Mouse (Mus musculus): ENCODE results near the gene Cxcl16. TPM values are rescaled to one million over a fixed set of nuclear protein-coding genes. Genes with fewer than 3 reads are reported as not detected.

Gene Cxcl16
- polyA plus RNA-seq, 1 experiment from 2014 or later: 0.87 TPM

Small RNAs within 50 kb of the gene (microRNA-seq; reads per million reads assigned to microRNA genes)
- gene Mir7115: not detected

Other genes starting within 250 kb of the Cxcl16 start
- gene Slc16a11, start 247.2 kb downstream of the Cxcl16 start, polyA plus RNA-seq (2016; fragmentation: Nextera tagmentation; extraction: Ambion mirVana): 1.5 and 1.8 TPM in 2 replicates
- gene Slc16a13, start 238.9 kb downstream of the Cxcl16 start, polyA plus RNA-seq (2016; fragmentation: Nextera tagmentation; extraction: Ambion mirVana): 6.1 and 8.5 TPM in 2 replicates
- 2.8 and 3.8 TPM in 2 replicates for gene Bcl6b, start 230.2 kb downstream of the Cxcl16 start, polyA plus RNA-seq (2016; fragmentation: Nextera tagmentation; extraction: Ambion mirVana)
- 97.4 and 104 TPM in 2 replicates for gene 0610010K14Rik, start 222.1 kb downstream of the Cxcl16 start, polyA plus RNA-seq (2016; fragmentation: Nextera tagmentation; extraction: Ambion mirVana)
- 6.2 and 7.8 TPM in 2 replicates for gene Gm21988, start 220.2 kb downstream of the Cxcl16 start, polyA plus RNA-seq (2016; fragmentation: Nextera tagmentation; extraction: Ambion mirVana)
- 159 and 173 TPM in 2 replicates for gene Rnasek, start 220.1 kb downstream of the Cxcl16 start, polyA plus RNA-seq (2016; fragmentation: Nextera tagmentation; extraction: Ambion mirVana)
- gene Alox12, start 204.6 kb downstream of the Cxcl16 start, polyA plus RNA-seq (2016; fragmentation: Nextera tagmentation; extraction: Ambion mirVana): 24.7 and 26.8 TPM in 2 replicates
- 0.12 and 0.20 TPM in 2 replicates for gene Alox12e, start 137.4 kb downstream of the Cxcl16 start, polyA plus RNA-seq (2016; fragmentation: Nextera tagmentation; extraction: Ambion mirVana)
- gene Alox15, start 108.0 kb downstream of the Cxcl16 start, polyA plus RNA-seq (2016; fragmentation: Nextera tagmentation; extraction: Ambion mirVana): 0.88 and 1.9 TPM in 2 replicates
- 28.6 and 29.7 TPM in 2 replicates for gene Pelp1, start 50.0 kb downstream of the Cxcl16 start, polyA plus RNA-seq (2016; fragmentation: Nextera tagmentation; extraction: Ambion mirVana)
- 17.9 and 22.5 TPM in 2 replicates for gene Arrb2, start 27.3 kb downstream of the Cxcl16 start, polyA plus RNA-seq (2016; fragmentation: Nextera tagmentation; extraction: Ambion mirVana)
- 19.7 and 21.7 TPM in 2 replicates for gene Med11, start 8.1 kb downstream of the Cxcl16 start, polyA plus RNA-seq (2016; fragmentation: Nextera tagmentation; extraction: Ambion mirVana)
- gene Zmynd15, start 551 bp downstream of the Cxcl16 start, polyA plus RNA-seq (2016; fragmentation: Nextera tagmentation; extraction: Ambion mirVana): 0.12 and 0.23 TPM in 2 replicates
- gene Tm4sf5, start 45.3 kb upstream of the Cxcl16 start, polyA plus RNA-seq (2016; fragmentation: Nextera tagmentation; extraction: Ambion mirVana): 2.8 and 2.9 TPM in 2 replicates
- 0.42 and 0.44 TPM in 2 replicates for gene Vmo1, start 54.6 kb upstream of the Cxcl16 start, polyA plus RNA-seq (2016; fragmentation: Nextera tagmentation; extraction: Ambion mirVana)
- 15.3 and 17.5 TPM in 2 replicates for gene Gltpd2, start 59.2 kb upstream of the Cxcl16 start, polyA plus RNA-seq (2016; fragmentation: Nextera tagmentation; extraction: Ambion mirVana)
- 415 and 437 TPM in 2 replicates for gene Psmb6, start 65.4 kb upstream of the Cxcl16 start, polyA plus RNA-seq (2016; fragmentation: Nextera tagmentation; extraction: Ambion mirVana)
- gene Gm40193, start 73.0 kb upstream of the Cxcl16 start, polyA plus RNA-seq (2016; fragmentation: Nextera tagmentation; extraction: Ambion mirVana): not detected in 2 replicates
- gene Pld2, start 80.1 kb upstream of the Cxcl16 start, polyA plus RNA-seq (2016; fragmentation: Nextera tagmentation; extraction: Ambion mirVana): 2.0 and 2.6 TPM in 2 replicates
- gene Mink1, start 102.9 kb upstream of the Cxcl16 start, polyA plus RNA-seq (2016; fragmentation: Nextera tagmentation; extraction: Ambion mirVana): 8.3 and 8.7 TPM in 2 replicates
- not detected in 2 replicates for gene 4930544D05Rik, start 155.9 kb upstream of the Cxcl16 start, polyA plus RNA-seq (2016; fragmentation: Nextera tagmentation; extraction: Ambion mirVana)
- not detected in 2 replicates for gene Chrne, start 159.2 kb upstream of the Cxcl16 start, polyA plus RNA-seq (2016; fragmentation: Nextera tagmentation; extraction: Ambion mirVana)
- 5.5 and 5.6 TPM in 2 replicates for gene Gp1ba, start 179.1 kb upstream of the Cxcl16 start, polyA plus RNA-seq (2016; fragmentation: Nextera tagmentation; extraction: Ambion mirVana)
- gene Rnf167, start 187.3 kb upstream of the Cxcl16 start, polyA plus RNA-seq (2016; fragmentation: Nextera tagmentation; extraction: Ambion mirVana): 73.6 and 86.1 TPM in 2 replicates
- gene Slc25a11, start 187.5 kb upstream of the Cxcl16 start, polyA plus RNA-seq (2016; fragmentation: Nextera tagmentation; extraction: Ambion mirVana): 77.3 and 83.3 TPM in 2 replicates
- gene Pfn1, start 194.7 kb upstream of the Cxcl16 start, polyA plus RNA-seq (2016; fragmentation: Nextera tagmentation; extraction: Ambion mirVana): 1,519 and 1,532 TPM in 2 replicates
- gene Eno3, start 197.2 kb upstream of the Cxcl16 start, polyA plus RNA-seq (2016; fragmentation: Nextera tagmentation; extraction: Ambion mirVana): 6.7 and 7.6 TPM in 2 replicates
- gene Spag7, start 209.4 kb upstream of the Cxcl16 start, polyA plus RNA-seq (2016; fragmentation: Nextera tagmentation; extraction: Ambion mirVana): 76.8 and 84.5 TPM in 2 replicates
- gene Camta2, start 228.1 kb upstream of the Cxcl16 start, polyA plus RNA-seq (2016; fragmentation: Nextera tagmentation; extraction: Ambion mirVana): 6.1 and 6.4 TPM in 2 replicates
- 0.41 and 0.97 TPM in 2 replicates for gene Inca1, start 240.2 kb upstream of the Cxcl16 start, polyA plus RNA-seq (2016; fragmentation: Nextera tagmentation; extraction: Ambion mirVana)
- 1.0 and 1.1 TPM in 2 replicates for gene Kif1c, start 240.6 kb upstream of the Cxcl16 start, polyA plus RNA-seq (2016; fragmentation: Nextera tagmentation; extraction: Ambion mirVana)